Mouse (Mus musculus) liver, embryonic 13.5 days (tissue): ENCODE measurements around the gene Ccna1. TPM values are rescaled to one million over a fixed set of nuclear protein-coding genes. Genes with fewer than 3 reads are reported as not detected.

Experiments used
- ATAC-seq: fragments of 200-750 bp; cut with Nextera tagmentation; 2 replicates; pipeline ENCODE4 v1.8.0; 2017; ENCODE audit warnings: low read depth, mild to moderate bottlenecking, moderate number of reproducible peaks, moderate library complexity
- DNase-seq: peaks from one replicate; pipeline ENCODE4 v3.0.0; 2022
- H3K27ac ChIP-seq: fragments of 300-500 bp; sonication (generic); 2 replicates; pipeline ENCODE4 v1.5.1; 2015; ENCODE audit warnings: moderate library complexity, mild to moderate bottlenecking, inconsistent platforms
- H3K27me3 ChIP-seq: fragments of 300-500 bp; sonication (generic); 2 replicates; pipeline ENCODE4 v1.6.1; 2015; ENCODE audit warnings: mild to moderate bottlenecking, inconsistent platforms
- H3K36me3 ChIP-seq: fragments of 300-500 bp; sonication (generic); 2 replicates; pipeline ENCODE4 v1.6.1; 2015; ENCODE audit warnings: mild to moderate bottlenecking, inconsistent platforms
- H3K4me1 ChIP-seq: fragments of 300-500 bp; sonication (generic); replicated peaks from 2 replicates; pipeline ENCODE4 v1.6.1; 2015; ENCODE audit warnings: inconsistent platforms
- H3K4me2 ChIP-seq: fragments of 300-500 bp; sonication (generic); 2 replicates; pipeline ENCODE4 v1.6.1; 2015; ENCODE audit warnings: inconsistent platforms, mild to moderate bottlenecking, moderate library complexity
- H3K4me3 ChIP-seq: fragments of 300-500 bp; sonication (generic); replicated peaks from 2 replicates; pipeline ENCODE4 v1.5.1; 2015; ENCODE audit warnings: mild to moderate bottlenecking, inconsistent platforms
- H3K9ac ChIP-seq: fragments of 300-500 bp; sonication (generic); 2 replicates; pipeline ENCODE4 v1.6.1; 2015; ENCODE audit warnings: mild to moderate bottlenecking, inconsistent platforms
- H3K9me3 ChIP-seq: fragments of 300-500 bp; sonication (generic); replicated peaks from 2 replicates; pipeline ENCODE4 v1.6.1; 2016; ENCODE audit warnings: inconsistent platforms
- WGBS: fragments of 180-500 bp; shearing (Covaris S2); methylation state at CpG from one replicate; pipeline ENCODE4 v1.1.7; 2015; ENCODE audit not compliant: insufficient replicate concordance; 5-methylcytosine and 5-hydroxymethylcytosine counted together
- polyA plus RNA-seq: library from polyadenylated mRNA; unstranded; fragments of >200 nt; fragmentation: Nextera tagmentation; extraction: Ambion mirVana; gene quantifications from 2 replicates; pipeline ENCODE4 v1.2.1, GENCODE M21; 2015

Ccna1 gene
- polyA plus RNA-seq = 0.20 and 0.34 TPM in 2 replicates

DNA sequence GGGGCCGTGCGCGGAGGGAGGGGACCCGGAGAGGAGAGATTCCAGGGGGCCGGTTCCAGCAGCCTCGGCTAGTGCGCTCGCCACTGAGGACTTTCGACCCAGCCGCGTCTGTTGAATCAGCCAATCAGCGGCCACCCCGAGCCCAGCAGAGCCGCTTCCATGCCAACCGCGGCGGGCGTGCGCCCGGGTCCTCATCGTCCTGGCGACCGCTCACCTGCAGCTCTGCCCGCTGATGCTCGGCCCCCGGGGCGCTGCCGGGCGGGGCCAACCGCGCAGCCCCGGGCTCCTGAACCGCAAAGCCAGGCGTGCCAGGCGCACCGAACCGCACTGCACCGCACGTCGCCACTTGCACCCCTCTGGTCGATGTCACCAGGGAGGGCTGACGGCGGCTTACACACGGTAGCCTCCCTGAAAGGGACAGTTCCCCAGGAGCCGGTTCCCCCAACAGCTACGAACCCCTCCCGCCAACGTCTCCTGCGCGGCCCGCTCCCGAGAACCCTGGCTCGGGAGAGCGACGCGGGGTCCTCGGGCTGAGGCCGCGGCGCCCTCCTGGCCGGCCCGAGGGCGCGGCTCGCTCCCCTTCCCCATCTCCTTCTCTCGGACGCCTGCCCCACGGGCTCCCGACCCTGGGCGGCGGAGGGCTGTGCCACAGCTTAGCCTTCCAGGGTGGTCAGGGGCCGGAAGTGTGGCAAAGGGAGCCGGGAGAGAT lies at the start of gene Ccna1:
TSS of gene Ccna1 (minus strand) at position 464 of the 709 bp plus-strand sequence.
- Histone ChIP-seq H3K4me2 (peak within 1 kb of the TSS; percentile 65), H3K27me3 (peaks cover 36% of the 10 kb centered on the region), H3K4me1 (0 out of 2 replicates have a peak, but pooled peaks cover 7% of the 10 kb centered on the region), H3K9me3 (no peaks in the 10 kb centered on the region), H3K9ac (no peak within 1 kb of the TSS), H3K27ac (no peak within 1 kb of the TSS), H3K4me3 (peak within 1 kb of the TSS; percentile 49), H3K36me3 (no peaks in the 10 kb centered on the region)
- ATAC-seq (peak; percentile 75), DNase-seq (no peak)
- WGBS = under 1% methylated on average over 73 of the region's 73 CpGs

- no peak overlapping the region for H3K9ac ChIP-seq
- DNase-seq (no peak), ATAC-seq (no peak)
- H3K4me1 ChIP-seq = no peaks in the 10 kb centered on the region
- no peaks in the 10 kb centered on the region for H3K27me3 ChIP-seq
- no peak overlapping the region for H3K4me3 ChIP-seq
- H3K4me2 ChIP-seq = no peak overlapping the region
- H3K27ac ChIP-seq = no peak overlapping the region
- H3K36me3 ChIP-seq = no peaks in the 10 kb centered on the region
- no peaks in the 10 kb centered on the region for H3K9me3 ChIP-seq
Observed at GRCm38 (mm10) chr3:55101092-55101491, 45.8 kb upstream of the Ccna1 start.

DNA sequence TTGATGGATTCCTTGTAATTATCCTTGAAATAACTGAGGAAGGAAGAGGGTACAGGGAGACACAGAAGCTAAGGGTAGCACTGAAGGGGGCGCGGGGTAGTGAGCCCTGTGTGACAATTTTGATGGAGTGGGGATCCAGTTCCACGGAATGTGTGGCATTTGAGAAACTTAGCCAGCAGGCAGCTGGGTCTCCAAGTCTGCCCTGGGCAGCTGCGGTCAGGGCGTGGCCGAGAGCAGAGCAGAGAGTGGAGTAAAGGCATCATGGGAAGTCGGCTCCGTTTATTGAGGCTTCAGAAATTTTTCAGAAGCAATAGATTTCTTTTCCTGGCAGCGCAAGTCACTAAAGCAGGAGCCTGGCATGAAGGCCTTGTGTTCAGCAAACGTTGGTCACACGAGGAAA lies 43.7 kb upstream of the Ccna1 start:
- H3K4me2 ChIP-seq = no peak overlapping the region
- H3K4me3 ChIP-seq = no peak overlapping the region
- no peaks in the 10 kb centered on the region for H3K4me1 ChIP-seq
- H3K9ac ChIP-seq = no peak overlapping the region
- DNase-seq (no peak), ATAC-seq (no peak)
- 64% methylated on average over 11 of the region's 11 CpGs for WGBS
- H3K27me3 ChIP-seq = no peaks in the 10 kb centered on the region
- H3K36me3 ChIP-seq = no peaks in the 10 kb centered on the region
- no peak overlapping the region for H3K27ac ChIP-seq
- no peaks in the 10 kb centered on the region for H3K9me3 ChIP-seq

DNA sequence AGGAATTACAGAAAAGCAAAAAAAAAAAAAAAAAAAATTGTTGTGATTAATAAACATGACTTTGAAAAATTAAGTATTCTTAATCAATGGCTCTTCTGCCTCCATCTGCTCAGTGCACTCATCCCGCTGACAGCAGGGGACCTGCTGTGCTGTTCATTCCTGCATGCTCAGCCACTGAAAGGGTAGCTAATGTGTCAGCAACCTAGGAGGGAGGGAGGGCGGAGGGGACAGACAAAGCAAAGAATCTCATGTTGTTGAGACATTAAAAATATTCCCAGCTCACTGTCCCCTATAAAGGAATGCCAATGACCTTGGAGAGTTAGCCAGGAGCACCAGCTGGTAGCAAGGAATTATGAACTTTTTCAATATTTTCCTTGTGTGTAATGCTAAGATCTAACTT lies 42.7 kb upstream of the Ccna1 start:
- Histone ChIP-seq H3K27me3 (no peaks in the 10 kb centered on the region), H3K9me3 (no peaks in the 10 kb centered on the region), H3K36me3 (no peaks in the 10 kb centered on the region), H3K4me1 (no peaks in the 10 kb centered on the region), H3K9ac (no peak overlapping the region), H3K27ac (no peak overlapping the region), H3K4me3 (no peak overlapping the region), H3K4me2 (no peak overlapping the region)
- no peak for DNase-seq
- WGBS = 58% methylated on average over 2 of the region's 2 CpGs
- ATAC-seq = no peak

GRCm38 (mm10) chr3:55097186-55097585 lies 41.9 kb upstream of the Ccna1 start:
- DNase-seq (no peak), ATAC-seq (no peak)
- Histone ChIP-seq H3K27me3 (no peaks in the 10 kb centered on the region), H3K36me3 (no peaks in the 10 kb centered on the region), H3K27ac (no peak overlapping the region), H3K9me3 (no peaks in the 10 kb centered on the region), H3K9ac (no peak overlapping the region), H3K4me3 (no peak overlapping the region), H3K4me2 (no peak overlapping the region), H3K4me1 (no peaks in the 10 kb centered on the region)
- 45% methylated on average over 2 of the region's 2 CpGs for WGBS

- ATAC-seq = no peak
- no peaks in the 10 kb centered on the region for H3K36me3 ChIP-seq
- H3K4me1 ChIP-seq = no peaks in the 10 kb centered on the region
- H3K9me3 ChIP-seq = no peaks in the 10 kb centered on the region
- no peak overlapping the region for H3K4me3 ChIP-seq
- DNase-seq = no peak
- no peak overlapping the region for H3K9ac ChIP-seq
- no peak overlapping the region for H3K4me2 ChIP-seq
- no peak overlapping the region for H3K27ac ChIP-seq
- H3K27me3 ChIP-seq = no peaks in the 10 kb centered on the region
- WGBS = 31% methylated on average over 2 of the region's 2 CpGs
Observed at GRCm38 (mm10) chr3:55096655-55097005, 41.3 kb upstream of the Ccna1 start.

- Histone ChIP-seq H3K27ac (no peak overlapping the region), H3K27me3 (no peaks in the 10 kb centered on the region), H3K36me3 (no peaks in the 10 kb centered on the region), H3K4me2 (no peak overlapping the region), H3K9ac (no peak overlapping the region), H3K4me1 (no peaks in the 10 kb centered on the region), H3K4me3 (no peak overlapping the region), H3K9me3 (no peaks in the 10 kb centered on the region)
- WGBS = 48% methylated on average over 8 of the region's 8 CpGs
- no peak for ATAC-seq
- DNase-seq = no peak
Observed at GRCm38 (mm10) chr3:55095968-55096654, 40.8 kb upstream of the Ccna1 start.

GRCm38 (mm10) chr3:55093161-55093560 lies 37.9 kb upstream of the Ccna1 start:
- ATAC-seq (no peak), DNase-seq (no peak)
- Histone ChIP-seq H3K9me3 (no peaks in the 10 kb centered on the region), H3K27me3 (no peaks in the 10 kb centered on the region), H3K36me3 (no peaks in the 10 kb centered on the region), H3K4me2 (no peak overlapping the region), H3K4me3 (no peak overlapping the region), H3K27ac (no peak overlapping the region), H3K4me1 (0 out of 2 replicates have a peak, but pooled peaks cover 4% of the 10 kb centered on the region), H3K9ac (no peak overlapping the region)
- WGBS = 49% methylated on average over 1 of the region's 1 CpGs

- Histone ChIP-seq H3K4me3 (no peak overlapping the region), H3K4me1 (0 out of 2 replicates have a peak, but pooled peaks cover 4% of the 10 kb centered on the region), H3K9me3 (no peaks in the 10 kb centered on the region), H3K36me3 (no peaks in the 10 kb centered on the region), H3K4me2 (no peak overlapping the region), H3K27ac (no peak overlapping the region), H3K27me3 (no peaks in the 10 kb centered on the region), H3K9ac (no peak overlapping the region)
- ATAC-seq = no peak
- no peak for DNase-seq
- 63% methylated on average over 4 of the region's 4 CpGs for whole genome bisulfite sequencing
Observed at GRCm38 (mm10) chr3:55089291-55089690, 34.0 kb upstream of the Ccna1 start.

GRCm38 (mm10) chr3:55088843-55089242 lies 33.5 kb upstream of the Ccna1 start:
- WGBS = 49% methylated on average over 3 of the region's 3 CpGs
- ATAC-seq (no peak), DNase-seq (no peak)
- Histone ChIP-seq H3K4me3 (no peak overlapping the region), H3K27ac (no peak overlapping the region), H3K27me3 (no peaks in the 10 kb centered on the region), H3K4me2 (no peak overlapping the region), H3K4me1 (0 out of 2 replicates have a peak, but pooled peaks cover 4% of the 10 kb centered on the region), H3K36me3 (no peaks in the 10 kb centered on the region), H3K9ac (no peak overlapping the region), H3K9me3 (no peaks in the 10 kb centered on the region)

DNA sequence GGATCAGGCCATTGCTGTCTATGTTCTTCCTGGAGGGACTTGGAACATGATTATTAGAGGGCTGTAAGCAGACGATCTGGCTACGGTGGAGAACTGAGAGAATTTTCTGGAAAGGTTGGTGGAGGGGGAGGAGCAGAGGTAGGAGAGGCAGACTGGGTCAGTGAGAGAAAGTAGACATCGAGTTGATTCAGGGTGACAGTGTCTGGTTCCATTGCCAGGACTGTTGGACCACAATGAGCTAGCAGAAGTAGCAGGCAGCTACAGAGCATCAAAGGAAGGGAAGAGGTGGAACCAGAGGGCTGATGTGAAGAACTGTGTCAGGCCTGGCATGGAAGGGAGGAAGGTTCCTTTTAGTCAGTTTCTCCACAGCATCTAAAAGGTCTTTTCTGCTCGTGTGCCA lies 33.1 kb upstream of the Ccna1 start:
- Histone ChIP-seq H3K4me2 (no peak overlapping the region), H3K9ac (no peak overlapping the region), H3K4me3 (no peak overlapping the region), H3K27ac (no peak overlapping the region), H3K36me3 (no peaks in the 10 kb centered on the region), H3K4me1 (0 out of 2 replicates have a peak, but pooled peaks cover 4% of the 10 kb centered on the region), H3K9me3 (no peaks in the 10 kb centered on the region), H3K27me3 (no peaks in the 10 kb centered on the region)
- no peak for ATAC-seq
- 43% methylated on average over 4 of the region's 4 CpGs for WGBS
- no peak for DNase-seq

DNA sequence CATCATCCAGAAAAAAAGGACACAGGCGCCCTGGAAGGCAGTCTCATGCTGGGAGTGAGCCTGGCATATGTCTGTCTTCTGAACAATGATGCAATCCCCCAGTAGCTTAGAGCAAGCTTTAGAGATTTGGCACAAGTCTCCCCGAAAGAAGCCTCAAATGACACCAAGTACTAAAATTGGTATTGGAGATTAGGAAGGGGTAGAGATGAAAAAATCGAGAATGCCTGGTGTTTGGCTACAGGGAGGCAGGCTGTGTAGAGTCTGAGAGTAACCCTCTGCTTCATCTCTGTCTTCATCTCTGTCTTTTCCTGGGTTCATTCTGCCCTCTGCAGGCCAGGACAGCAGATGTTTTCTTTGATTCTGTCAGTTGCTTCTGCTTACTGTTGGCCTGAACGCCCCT lies 32.1 kb upstream of the Ccna1 start:
- ATAC-seq (no peak), DNase-seq (no peak)
- Histone ChIP-seq H3K36me3 (no peaks in the 10 kb centered on the region), H3K4me2 (no peak overlapping the region), H3K27me3 (no peaks in the 10 kb centered on the region), H3K9ac (no peak overlapping the region), H3K27ac (no peak overlapping the region), H3K4me1 (0 out of 2 replicates have a peak, but pooled peaks cover 4% of the 10 kb centered on the region), H3K9me3 (no peaks in the 10 kb centered on the region), H3K4me3 (no peak overlapping the region)
- 39% methylated on average over 4 of the region's 4 CpGs for WGBS
